Mouse (Mus musculus) erythroblast, embryonic 14.5 days (primary cell): ENCODE data around the gene AC109138.7.

Experiments
- GATA1 ChIP-seq: IDR thresholded peaks from 2 replicates; pipeline ENCODE4 v1.6.1; 2012; ENCODE audit warnings: low read length, inconsistent platforms, mixed read lengths
- TAL1 ChIP-seq: IDR thresholded peaks from 3 replicates; pipeline ENCODE4 v1.6.1; 2012; ENCODE audit warnings: low read length, inconsistent platforms, mixed read lengths

DNA sequence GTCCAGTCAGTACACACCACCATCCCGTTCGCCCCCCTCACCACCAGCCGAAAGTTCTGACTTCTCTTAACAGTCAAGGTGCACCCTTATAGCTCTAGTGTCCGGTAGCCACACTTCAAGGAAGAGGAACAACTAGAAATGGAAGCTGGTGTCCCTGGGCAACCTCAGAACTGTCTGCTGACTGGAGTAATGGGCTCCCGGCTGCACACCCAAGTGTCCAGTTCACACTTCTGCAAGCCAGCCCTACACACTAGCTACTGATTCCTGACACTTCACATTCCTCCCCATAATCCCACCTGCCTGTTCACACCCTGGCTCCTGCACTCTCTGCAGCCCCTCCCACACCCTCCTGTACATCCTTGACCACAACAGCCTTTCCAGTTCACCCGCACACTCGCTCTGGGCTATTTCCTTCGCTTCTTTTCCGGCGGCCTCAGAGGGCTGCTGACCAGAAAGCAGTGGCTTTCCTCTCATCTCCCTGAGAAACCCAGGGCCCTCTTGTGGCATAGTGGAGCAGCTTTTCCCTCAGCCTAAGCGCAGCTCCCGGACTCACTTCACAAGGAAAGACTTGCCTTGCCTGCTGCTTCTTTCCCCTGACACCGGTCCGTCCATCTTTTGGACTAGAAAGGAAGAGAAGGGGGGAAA is 2.0 kb downstream of the AC109138.7 start:
- TF ChIP-seq TAL1 (no peak), GATA1 (no peak)
